Mouse (Mus musculus) urinary bladder, postnatal 36 days (tissue): ENCODE data around the gene Tnnc2.

Experiments used
- DNase-seq, 2 experiments: peaks; one replicate each; pipeline ENCODE4 v3.0.0; 2022; ENCODE audit warnings: low spot score in 2 of 2, mixed read lengths in 1 of 2

Gene Tnnc2

DNA sequence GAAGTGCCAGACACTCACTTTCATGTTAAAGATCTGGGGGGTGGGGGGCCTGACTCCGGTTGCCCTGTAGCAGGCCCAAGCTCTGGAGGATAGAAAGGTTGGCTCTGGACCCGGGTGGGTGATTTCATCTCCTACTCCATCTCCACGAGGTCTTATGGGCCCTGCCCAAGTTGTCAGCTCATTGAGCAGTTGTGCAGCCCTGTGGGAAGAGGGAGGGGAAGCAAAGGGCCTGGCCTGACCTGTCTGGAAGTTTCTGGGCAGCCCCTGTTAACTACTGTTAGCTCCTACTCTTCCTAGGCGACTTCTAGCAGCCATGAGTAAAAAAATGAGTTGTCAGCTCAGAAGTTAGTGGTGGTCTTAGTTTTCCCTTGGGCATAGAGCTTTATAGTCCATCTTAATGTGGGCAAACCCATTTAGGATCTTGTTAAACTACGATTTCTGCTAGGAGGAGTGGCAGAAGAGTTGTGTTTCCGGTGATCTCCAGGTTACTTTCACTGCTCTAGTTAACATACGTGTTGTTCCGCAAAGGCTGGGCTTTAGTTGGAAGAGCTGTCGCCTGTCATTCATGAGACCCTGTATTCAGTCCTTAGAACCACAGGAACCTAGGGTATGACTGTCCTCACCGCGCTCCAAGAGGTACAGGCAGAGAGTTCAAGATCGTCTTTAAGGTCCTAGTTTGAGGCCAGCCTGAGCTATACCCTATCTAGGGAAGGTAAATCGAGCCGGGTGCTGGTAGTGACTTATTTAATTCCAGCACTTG lies 6.4 kb downstream of the Tnnc2 start:
- DNase-seq: no peak

- DNase-seq: no peak
Measured at GRCm38 (mm10) chr2:164771123-164771522, 8.6 kb downstream of the Tnnc2 start.

- DNase-seq: no peak
Measured at GRCm38 (mm10) chr2:164770279-164770678, 9.5 kb downstream of the Tnnc2 start.

GRCm38 (mm10) chr2:164769258-164770037 lies 10.3 kb downstream of the Tnnc2 start, which contains the start of gene Ube2c:
Gene Ube2c, plus strand, starts transcription at chr2:164769898.
- peak; percentile 97 to 98 for DNase-seq

GRCm38 (mm10) chr2:164767812-164768540 lies 11.8 kb downstream of the Tnnc2 start:
- no peak for DNase-seq

DNA sequence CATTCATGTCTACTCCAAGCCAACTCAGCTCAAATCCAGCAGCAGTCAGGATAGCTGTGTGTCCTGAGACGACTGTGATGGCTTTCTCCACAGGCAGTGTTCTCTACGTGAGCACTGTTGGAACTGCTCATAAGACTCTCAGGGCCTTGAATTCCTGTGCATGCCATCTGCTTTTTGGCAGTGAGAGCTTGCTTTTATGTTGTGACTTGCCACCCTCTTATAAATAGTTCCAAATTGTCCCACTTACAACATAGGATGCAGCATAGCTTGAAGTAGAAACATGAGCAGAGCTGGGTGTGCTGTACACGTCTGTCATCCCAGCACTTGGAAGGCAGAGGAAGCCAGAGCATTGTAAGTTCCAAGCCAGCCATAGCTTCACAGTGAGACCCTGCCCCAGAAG lies 13.9 kb downstream of the Tnnc2 start:
- DNase-seq: no peak

DNA sequence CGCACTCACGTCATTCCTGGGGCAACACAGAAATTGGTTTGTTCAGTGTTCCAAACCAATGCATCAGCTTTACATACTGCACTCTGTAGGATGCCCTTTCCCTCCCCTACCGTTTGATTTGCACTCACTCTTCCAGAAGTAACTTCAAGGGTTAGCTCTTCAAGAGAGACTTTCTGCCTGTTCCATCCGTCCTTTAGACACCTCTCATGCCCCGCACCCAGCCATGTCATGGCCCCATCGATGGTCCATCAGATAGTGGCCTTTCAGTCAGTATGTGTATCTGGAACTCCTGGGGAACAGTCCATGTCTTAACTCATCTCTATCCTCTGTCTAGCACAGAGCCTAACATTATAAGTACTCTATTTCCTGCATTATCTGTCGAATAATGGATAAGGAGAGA lies 17.2 kb downstream of the Tnnc2 start:
- no peak for DNase-seq

DNA sequence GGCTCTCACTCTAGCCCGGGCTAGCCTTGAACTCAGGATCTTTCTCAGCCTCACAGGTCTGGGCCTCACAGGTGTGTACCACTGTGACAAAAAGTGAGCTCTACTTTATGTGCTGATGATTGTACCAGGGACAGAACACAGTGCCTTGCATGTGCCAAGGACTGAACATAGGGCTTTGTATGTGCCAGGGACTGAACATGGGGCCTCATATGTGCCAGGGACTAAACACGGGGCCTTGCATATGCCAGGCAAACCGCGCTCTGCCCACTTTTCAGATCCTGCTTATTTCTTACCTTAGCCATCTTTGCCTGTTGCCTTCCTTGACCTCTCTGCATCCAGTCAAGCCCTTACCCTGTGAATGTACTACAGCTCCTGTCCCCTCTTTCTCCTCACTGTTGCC lies 17.8 kb downstream of the Tnnc2 start:
- no peak for DNase-seq

DNA sequence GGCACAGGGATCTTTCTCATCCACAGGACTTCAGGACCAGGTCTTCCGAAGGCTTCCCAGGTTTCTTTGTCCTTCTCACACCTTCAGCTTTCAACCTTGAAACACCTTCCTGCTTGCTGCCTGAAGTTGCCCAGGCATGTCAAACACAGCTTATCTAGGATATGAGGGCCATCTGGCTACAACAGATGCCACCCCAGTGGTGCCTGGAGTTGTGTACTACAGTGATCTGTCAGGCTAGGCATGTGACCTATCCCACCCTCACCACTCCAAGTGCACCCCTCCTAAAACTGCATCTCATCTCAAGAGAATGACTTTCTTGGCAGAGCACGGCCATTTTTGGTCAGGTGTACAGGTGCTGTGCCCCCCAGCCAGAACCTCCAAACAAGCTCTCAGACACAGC lies 18.3 kb downstream of the Tnnc2 start:
- no peak for DNase-seq

DNA sequence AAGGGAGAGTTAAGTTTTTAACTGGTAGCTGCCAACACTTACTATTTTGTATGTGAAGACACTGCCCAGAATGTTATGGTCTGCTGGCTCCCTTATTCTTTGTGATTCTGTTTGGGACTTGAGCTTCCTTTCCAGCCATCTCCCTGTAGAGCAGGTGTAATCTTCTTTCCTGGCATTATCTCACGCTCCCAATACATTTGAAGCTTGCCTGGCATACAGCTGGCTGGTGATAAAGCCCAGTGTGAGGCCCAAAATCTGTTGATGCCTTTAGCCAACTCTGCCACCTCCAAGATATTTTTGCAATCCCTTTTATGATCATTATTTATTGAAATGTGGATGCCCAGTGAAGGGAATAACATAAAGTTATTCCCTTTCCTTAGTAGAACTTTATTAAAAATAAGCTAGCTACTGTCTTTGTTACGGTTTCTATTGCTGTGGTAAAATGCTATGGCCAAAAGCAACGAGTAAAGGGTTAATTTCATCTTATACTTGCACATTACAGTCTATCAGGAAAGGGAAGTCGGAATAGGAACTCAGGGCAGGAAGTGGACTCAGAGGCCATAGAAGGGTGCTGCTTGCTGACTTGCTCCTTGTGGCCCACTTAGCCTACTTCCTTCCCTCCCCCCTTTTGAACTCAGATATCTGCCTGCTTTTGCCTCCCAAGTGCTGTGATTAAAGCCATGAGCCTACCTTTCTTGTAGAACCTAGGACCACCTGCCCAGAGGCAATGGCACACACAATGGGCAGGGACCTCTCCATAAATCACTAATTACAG lies 19.5 kb downstream of the Tnnc2 start:
- DNase-seq: no peak

GRCm38 (mm10) chr2:164758692-164759091 lies 21.1 kb downstream of the Tnnc2 start:
- no peak for DNase-seq

DNA sequence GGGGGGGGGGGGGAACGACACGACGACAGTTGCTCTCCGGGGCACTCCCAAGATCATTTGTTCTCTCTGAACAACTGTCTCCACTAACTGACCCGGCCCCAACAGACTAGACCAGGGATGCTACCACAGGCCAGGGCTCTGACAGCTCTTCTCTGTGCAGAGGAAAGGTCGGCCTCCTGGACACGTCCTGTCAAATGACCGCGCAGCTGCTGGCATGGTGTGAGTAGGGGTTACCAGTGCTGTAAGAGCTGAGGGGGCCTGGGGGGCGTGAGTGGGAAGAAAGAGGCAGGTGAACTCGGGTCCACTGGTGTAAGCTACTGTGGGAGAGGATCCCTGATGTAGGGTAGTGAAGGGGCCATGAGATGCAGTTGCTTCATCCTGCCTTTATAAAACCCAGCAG lies 21.9 kb downstream of the Tnnc2 start:
- no peak for DNase-seq

DNA sequence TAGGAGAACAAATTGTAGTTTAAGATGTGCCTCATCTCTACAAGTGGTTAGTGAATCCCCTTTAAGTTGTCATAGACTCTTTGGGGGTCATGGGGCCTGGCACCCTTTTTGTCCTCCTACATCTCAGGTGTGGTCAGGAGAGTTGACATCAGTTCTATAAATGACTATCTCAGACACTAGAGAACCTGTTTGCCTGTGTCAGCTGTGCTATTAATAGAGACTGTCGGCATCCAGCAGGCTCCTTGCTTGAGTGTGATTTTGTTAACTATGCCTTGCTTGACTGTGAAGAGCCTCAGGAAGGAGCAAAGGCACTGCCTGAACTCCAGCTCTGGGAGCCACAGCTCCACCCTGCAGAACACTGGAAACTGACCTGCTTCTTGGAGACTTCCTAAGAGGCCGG lies 25.0 kb downstream of the Tnnc2 start:
- DNase-seq: no peak

- DNase-seq: no peak
Measured at GRCm38 (mm10) chr2:164754105-164754504, 25.7 kb downstream of the Tnnc2 start.

GRCm38 (mm10) chr2:164752454-164752853 lies 27.3 kb downstream of the Tnnc2 start:
- no peak for DNase-seq

GRCm38 (mm10) chr2:164748991-164749390 lies 30.8 kb downstream of the Tnnc2 start:
- no peak for DNase-seq

DNA sequence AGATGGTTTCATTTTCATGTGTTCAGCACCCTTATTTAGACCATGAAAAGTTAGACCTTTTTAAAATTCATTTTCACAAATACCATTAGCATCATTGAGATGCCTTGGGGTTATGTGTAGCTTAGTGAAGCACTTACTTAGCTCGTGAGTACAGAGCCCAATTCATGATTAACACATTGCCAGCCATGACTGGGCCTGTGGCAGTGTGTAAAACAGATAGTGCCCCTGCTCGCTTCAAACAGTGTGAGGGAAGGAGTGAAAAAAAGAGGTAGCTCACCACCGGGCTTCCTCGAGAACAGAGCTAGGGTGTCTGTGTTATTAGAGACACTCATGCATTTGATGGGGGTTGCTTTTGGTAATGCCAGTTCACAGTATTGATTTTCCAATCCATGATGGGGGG lies 31.6 kb downstream of the Tnnc2 start:
- no peak for DNase-seq

GRCm38 (mm10) chr2:164746693-164747092 lies 33.1 kb downstream of the Tnnc2 start:
- no peak for DNase-seq

DNA sequence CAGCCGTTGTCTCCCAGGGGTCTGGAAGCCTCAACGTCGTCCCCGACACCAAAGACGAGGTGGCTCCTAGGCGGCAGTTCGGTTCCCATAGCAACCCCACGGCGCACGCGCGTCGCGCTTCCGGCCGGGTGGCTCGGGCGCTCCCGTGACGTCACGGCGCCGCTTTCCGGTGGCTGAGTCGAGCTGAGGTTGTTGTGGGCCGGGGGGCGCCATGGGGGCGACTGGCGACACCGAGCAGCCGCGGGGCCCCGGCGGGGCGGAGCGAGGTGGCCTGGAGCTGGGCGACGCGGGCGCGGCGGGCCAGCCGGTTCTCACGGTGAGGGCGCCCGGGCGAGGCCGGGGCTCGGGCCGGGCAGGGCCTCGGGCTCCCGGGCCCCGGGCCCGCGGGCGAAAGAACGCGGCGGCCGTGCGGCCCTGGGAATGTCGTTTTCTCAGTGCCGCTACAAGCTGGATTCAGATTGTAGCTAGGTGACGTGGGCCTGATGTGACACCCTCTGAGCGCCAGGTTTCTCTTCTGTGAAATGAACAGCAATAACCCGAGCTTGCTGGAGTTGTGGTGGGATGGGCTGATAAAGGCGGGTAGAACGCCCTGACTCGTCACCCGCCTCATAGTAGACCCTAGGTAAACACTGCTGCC lies 33.8 kb downstream of the Tnnc2 start, which contains the start of the genes Wfdc3 and Dnttip1:
Wfdc3 (minus strand) TSS at position 89 of the 637 bp plus-strand sequence.
Dnttip1 (plus strand) TSS at position 141 of the 637 bp plus-strand sequence.
- peak; percentile 91 to 93 for DNase-seq

DNA sequence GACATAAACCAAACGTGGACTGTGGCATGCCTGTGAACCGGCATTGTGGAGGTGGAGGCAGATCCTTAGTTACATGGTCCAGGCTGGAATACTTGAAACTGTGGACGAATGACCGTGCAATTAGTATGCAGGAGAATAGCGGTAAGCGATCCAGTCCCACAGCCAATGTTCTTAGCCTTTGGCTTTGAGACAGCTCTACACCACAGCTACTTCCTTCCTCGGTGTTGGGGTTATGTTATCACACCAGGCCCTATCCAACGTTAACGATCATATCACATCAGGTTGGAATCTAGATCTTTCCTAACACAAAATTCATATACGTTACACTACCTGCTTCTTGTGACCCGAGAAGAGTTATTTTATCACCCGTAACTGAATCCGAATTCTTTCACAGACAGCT lies 34.8 kb downstream of the Tnnc2 start:
- DNase-seq: no peak

GRCm38 (mm10) chr2:164739876-164740275 lies 39.9 kb downstream of the Tnnc2 start:
- DNase-seq: no peak
